Mouse (Mus musculus): ENCODE measurements around the gene Ehbp1.

The Ehbp1 gene

DNA sequence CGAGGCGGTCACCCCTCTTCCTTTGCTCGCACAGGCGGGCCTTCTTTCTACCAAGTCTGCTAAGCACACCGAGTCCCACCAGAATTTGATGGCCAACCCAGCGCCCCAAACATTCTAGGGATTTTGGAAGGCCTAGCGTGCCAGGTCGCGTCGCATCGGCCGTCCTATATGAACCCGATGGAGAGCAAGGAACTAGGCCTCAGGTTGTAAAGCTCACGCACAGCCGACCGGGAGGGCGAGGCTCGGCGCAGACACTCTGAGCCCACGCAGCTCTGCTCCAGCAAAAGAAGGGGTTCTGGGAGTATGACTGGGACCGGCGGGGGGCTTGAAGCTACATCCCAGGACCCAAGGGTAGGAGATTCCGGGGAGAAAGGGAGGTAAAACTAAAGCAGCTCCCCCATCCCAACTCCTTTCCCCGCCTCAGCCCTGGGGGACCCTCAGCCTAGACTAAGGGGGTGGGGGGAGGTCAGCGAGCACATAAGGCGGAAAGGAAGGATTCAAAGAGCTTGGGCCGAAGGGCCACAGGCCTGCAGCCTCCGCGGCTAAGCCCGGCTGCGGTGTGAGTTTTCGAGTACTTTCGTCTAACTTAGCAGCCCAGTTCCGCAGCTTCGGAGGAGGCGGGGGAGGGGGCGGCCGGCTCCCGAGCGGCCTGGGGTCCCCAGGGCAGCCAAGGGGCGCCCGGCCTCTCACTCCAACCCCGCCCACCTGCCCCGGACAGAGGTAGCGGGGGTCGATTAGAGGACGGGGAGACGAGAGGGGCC is 341.6 kb downstream of the Ehbp1 start:
- no peak for DNase-seq (ENCODE audit: low read depth, low spot score)

GRCm38 (mm10) chr11:21999396-22000315 is 342.4 kb downstream of the Ehbp1 start:
- no peak for DNase-seq (ENCODE audit: low read depth, low spot score)

DNA sequence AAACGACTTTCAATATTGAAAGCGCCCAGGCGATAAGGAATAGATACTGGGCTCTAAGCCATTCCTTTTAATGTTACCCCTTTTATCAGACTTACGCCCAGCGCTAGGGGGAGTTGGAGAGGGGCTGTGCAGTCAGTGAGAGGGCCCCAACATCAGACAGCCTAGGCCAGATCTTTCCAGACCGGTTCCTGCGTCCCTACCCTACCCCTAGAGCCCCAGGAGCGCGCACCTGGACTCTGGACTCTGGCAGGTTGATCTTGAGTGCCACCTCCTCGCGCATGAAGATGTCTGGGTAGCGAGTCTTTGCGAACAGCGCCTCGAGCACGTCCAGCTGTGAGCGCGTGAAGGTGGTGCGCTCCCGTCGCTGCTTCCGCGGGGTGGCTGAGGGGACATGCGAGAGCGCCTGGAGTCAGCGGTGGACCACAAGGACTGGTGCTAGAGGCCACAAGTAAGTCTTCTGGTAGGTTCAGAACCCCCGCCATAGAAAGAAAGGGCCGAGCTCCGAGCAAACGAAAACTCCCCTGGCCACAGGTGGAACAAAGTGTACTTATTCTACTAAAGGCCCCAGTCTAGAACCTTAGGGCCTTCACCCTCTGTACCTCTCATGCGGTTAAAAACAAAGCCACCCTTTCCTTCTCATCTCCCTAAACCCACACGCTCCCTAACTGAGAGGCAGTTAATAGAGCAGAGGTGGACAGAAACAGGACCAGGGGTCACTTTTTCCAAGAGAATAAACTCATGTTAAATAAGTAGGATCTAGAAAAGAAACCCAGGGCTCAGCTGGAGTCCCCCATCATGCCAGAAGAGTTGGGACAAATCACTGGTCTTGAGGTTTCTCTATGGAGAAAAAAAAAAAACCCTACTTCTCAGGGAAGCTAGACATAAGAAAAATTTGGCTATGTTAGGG is 343.7 kb downstream of the Ehbp1 start:
- no peak for DNase-seq (ENCODE audit: low read depth, low spot score)

- no peak for DNase-seq (ENCODE audit: low read depth, low spot score)
Measured at GRCm38 (mm10) chr11:21997561-21998140, 344.4 kb downstream of the Ehbp1 start.

GRCm38 (mm10) chr11:21996661-21997560 is 345.2 kb downstream of the Ehbp1 start:
- no peak for DNase-seq (ENCODE audit: low read depth, low spot score)

DNA sequence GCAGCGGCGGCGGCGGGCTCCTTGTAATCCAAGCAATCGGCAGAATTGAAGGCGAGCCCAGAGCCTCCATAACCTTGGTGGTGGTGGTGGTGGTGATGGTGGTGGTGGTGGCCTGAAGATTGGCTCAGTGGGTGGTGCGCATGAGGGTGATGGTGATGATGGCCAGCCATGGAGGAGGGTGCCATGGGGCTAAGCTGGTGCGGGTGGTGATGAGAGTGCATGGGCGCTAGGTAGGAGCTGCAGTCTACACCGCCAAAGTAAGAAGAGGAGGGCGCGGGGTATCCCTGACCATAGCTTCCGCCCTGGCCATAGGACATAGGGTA is 345.8 kb downstream of the Ehbp1 start:
- no peak for DNase-seq (ENCODE audit: low read depth, low spot score)

DNA sequence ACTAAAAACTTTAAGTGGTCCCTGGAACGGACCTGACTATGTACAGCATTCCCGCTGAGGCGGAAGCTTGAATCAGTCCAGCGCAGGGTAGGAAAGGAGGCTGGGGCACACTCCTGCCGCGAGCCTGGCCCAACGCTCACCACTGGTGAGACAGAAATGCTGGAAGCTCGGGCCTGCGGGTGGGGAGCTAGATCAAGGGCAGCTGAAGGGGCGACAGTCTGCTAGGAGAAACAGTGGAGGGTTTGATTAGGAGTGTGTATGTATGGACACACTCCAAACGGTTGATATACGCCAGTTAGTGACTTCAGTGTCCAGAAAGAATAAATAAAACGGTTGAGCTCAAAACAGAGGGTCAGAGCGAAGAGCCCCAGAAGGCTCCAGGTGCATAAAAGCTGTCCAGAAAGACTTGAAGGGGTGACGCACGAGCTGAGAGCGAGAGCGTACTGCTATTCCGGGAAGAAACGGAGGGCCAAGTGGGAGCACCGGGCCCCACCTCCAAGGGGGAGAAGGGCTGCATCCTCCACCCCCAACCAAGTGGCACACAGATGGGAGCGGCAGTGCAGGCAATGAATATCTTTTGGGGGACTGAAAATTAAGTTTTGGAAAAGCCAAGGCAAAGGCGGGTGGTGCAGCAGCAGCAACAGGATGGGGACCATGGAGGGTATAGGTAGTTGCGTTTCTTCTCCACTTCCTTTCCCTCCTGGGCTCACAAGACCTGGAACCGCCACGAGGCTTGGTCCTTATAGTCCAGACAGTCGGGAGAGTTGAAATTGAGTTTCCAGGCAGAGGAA is 346.4 kb downstream of the Ehbp1 start:
- no peak for DNase-seq (ENCODE audit: low read depth, low spot score)

- DNase-seq (ENCODE audit: low read depth, low spot score), result no peak
Measured at GRCm38 (mm10) chr11:21994377-21995370, 347.4 kb downstream of the Ehbp1 start.

GRCm38 (mm10) chr11:21993597-21994376 is 348.3 kb downstream of the Ehbp1 start:
- no peak for DNase-seq (ENCODE audit: low read depth, low spot score)

- no peak for DNase-seq (ENCODE audit: low read depth, low spot score)
Measured at GRCm38 (mm10) chr11:21992761-21993596, 349.1 kb downstream of the Ehbp1 start.

DNA sequence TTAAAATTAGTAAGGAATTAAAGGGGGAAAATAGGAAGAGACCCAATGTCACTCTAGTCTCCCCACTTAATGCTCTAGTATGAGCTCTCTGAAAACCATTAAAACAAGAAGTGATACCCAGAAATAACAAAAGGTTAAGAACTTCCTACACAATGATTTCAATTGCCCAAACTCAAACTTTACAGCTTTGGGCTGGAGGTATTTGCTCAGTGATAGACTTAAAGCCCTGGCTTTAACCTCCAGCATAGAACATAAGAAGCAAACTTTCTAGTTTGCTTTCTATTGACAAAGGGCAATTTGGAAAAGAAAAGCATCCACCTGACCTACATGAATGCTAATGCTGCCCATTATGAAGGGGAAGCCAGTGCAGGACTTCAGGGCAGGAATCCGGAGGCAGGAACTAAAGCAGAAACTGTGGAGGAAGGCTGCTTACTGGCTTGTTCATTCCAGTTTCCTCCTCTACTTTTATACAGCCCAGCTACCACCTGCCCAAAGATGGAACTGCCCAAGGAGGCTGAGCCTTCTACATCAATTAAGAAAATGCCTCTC is 353.6 kb downstream of the Ehbp1 start:
- no peak for DNase-seq (ENCODE audit: low read depth, low spot score)

DNA sequence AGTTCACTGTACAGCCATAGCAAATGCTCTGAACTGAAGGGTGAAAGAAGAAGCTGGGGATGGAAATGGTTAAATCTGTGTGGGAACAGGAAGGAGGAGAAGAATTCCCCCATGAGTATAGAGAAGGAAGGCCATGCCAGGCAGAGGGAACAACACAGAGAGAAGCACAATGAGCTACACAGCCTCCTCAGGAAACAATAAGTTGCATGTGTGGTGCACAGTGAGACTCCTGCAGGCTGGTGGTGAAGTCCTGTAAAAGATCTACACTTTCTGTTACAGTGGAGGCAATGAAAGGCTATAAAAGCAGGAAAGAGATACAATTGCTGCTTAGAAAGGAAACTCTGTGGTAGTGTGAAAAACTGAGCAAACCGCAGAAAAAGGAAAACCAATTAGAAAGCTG is 357.0 kb downstream of the Ehbp1 start:
- DNase-seq (ENCODE audit: low read depth, low spot score), result no peak

GRCm38 (mm10) chr11:21974005-21974531 is 368.0 kb downstream of the Ehbp1 start:
- DNase-seq (ENCODE audit: low read depth, low spot score), result no peak

DNA sequence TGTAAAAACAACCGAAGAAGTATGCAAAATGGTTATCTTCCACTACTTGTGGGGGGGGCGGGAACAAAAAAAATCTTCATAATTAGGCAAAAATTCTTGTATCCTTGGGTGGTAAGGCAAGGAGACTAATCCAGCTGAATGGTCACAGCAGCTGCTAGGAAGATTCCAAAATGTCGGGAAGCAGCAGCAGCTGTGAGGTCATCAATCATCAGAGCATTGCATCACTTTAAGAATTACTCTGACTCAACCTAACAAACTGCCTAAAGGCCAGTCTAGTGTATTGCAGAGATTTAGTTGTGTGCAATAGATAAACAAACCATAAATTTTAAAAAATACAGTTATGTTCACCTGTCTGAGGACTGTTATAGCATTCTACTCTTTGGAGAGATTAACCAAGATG is 368.5 kb downstream of the Ehbp1 start:
- DNase-seq (ENCODE audit: low read depth, low spot score), result no peak

DNA sequence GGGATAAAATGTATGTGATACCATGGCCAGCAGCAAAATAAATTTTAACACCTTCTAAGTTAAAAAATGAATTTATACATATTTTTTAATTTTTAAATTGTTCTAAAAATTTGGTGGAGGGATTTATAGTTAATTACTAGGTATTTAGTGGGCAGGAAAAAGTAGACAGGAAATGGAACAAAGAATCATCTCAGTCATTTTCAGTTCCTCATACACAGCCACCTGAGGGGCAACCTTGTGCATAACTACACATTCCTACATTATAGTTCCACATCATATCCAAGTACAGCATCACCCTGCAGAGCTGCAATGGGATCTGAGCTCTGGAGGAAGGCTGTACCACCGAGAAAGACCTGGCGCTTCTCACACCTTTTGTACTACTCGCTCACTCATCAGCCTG is 373.2 kb downstream of the Ehbp1 start:
- no peak for DNase-seq (ENCODE audit: low read depth, low spot score)

Measured in brain, adult 2 months (tissue).